Mouse (Mus musculus): Measurements from ENCODE around the gene Rras2.

Gene Rras2

GRCm38 (mm10) chr7:114029596-114029995, 88.0 kb downstream of the Rras2 start:
- DNase-seq (ENCODE audit: low read depth, low spot score): no peak

GRCm38 (mm10) chr7:114028828-114029227, 88.8 kb downstream of the Rras2 start:
- no peak for DNase-seq (ENCODE audit: low read depth, low spot score)

GRCm38 (mm10) chr7:114027406-114027805, 90.2 kb downstream of the Rras2 start:
- DNase-seq (ENCODE audit: low read depth, low spot score): no peak

GRCm38 (mm10) chr7:114026923-114027322, 90.7 kb downstream of the Rras2 start:
- no peak for DNase-seq (ENCODE audit: low read depth, low spot score)

- peak; percentile 58 for DNase-seq (ENCODE audit: low read depth, low spot score)
These were observed 96.9 kb downstream of the Rras2 start for GRCm38 (mm10) chr7:114020704-114021093.

GRCm38 (mm10) chr7:114020057-114020703, 97.4 kb downstream of the Rras2 start:
- DNase-seq (ENCODE audit: low read depth, low spot score): no peak

- no peak for DNase-seq (ENCODE audit: low read depth, low spot score)
These were observed 98.7 kb downstream of the Rras2 start for GRCm38 (mm10) chr7:114018861-114019260.

- no peak for DNase-seq (ENCODE audit: low read depth, low spot score)
These were observed 101.3 kb downstream of the Rras2 start for GRCm38 (mm10) chr7:114016001-114016949.

- no peak for DNase-seq (ENCODE audit: low read depth, low spot score)
These were observed 105.7 kb downstream of the Rras2 start for GRCm38 (mm10) chr7:114011726-114012443.

GRCm38 (mm10) chr7:114007565-114007964, 110.0 kb downstream of the Rras2 start:
- DNase-seq (ENCODE audit: low read depth, low spot score): no peak

- no peak for DNase-seq (ENCODE audit: low read depth, low spot score)
These were observed 111.1 kb downstream of the Rras2 start for GRCm38 (mm10) chr7:114006456-114006855.

GRCm38 (mm10) chr7:114005499-114005898, 112.1 kb downstream of the Rras2 start:
- no peak for DNase-seq (ENCODE audit: low read depth, low spot score)

GRCm38 (mm10) chr7:114004171-114004570, 113.4 kb downstream of the Rras2 start:
- DNase-seq (ENCODE audit: low read depth, low spot score): no peak

- DNase-seq (ENCODE audit: low read depth, low spot score): no peak
These were observed 119.8 kb downstream of the Rras2 start for GRCm38 (mm10) chr7:113997675-113998354.

Data from brain, embryonic 18.5 days (tissue).